Mouse (Mus musculus) embryonic facial prominence, embryonic 14.5 days (tissue): ENCODE measurements around the gene Sdhaf2. TPM values are rescaled to one million over a fixed set of nuclear protein-coding genes. Genes with fewer than 3 reads are reported as not detected.

Experiments
- ATAC-seq: fragments of 200-750 bp; cut with Nextera tagmentation; 2 replicates; pipeline ENCODE4 v1.8.0; 2017; ENCODE audit warnings: low read depth, moderate number of reproducible peaks, moderate TSS enrichment
- DNase-seq: peaks from one replicate; pipeline ENCODE4 v3.0.0-alpha.2; 2015; ENCODE audit warnings: low spot score
- H3K27ac ChIP-seq: fragments of 300-500 bp; sonication (generic); replicated peaks from 2 replicates; pipeline ENCODE4 v1.5.1; 2014; ENCODE audit warnings: low read depth, mild to moderate bottlenecking, low read length, moderate library complexity
- H3K27me3 ChIP-seq: fragments of 300-500 bp; sonication (generic); replicated peaks from 2 replicates; pipeline ENCODE4 v1.6.1; 2014; ENCODE audit warnings: low read length; ENCODE audit not compliant: control insufficient read depth, insufficient read depth
- H3K36me3 ChIP-seq: fragments of 300-500 bp; sonication (generic); 2 replicates; pipeline ENCODE4 v1.6.1; 2014; ENCODE audit warnings: low read length, mixed read lengths; ENCODE audit not compliant: control insufficient read depth, insufficient read depth
- H3K4me1 ChIP-seq: fragments of 300-500 bp; sonication (generic); 2 replicates; pipeline ENCODE4 v1.6.1; 2014; ENCODE audit warnings: antibody characterized with exemption, low read length; ENCODE audit not compliant: control insufficient read depth, insufficient read depth
- H3K4me2 ChIP-seq: fragments of 300-500 bp; sonication (generic); 2 replicates; pipeline ENCODE4 v1.6.1; 2014; ENCODE audit warnings: low read depth, mild to moderate bottlenecking, low read length, moderate library complexity, mixed read lengths
- H3K4me3 ChIP-seq: fragments of 300-500 bp; sonication (generic); 2 replicates; pipeline ENCODE4 v1.5.1; 2014; ENCODE audit warnings: low read depth, mild to moderate bottlenecking, low read length
- H3K9ac ChIP-seq: fragments of 300-500 bp; sonication (generic); 2 replicates; pipeline ENCODE4 v1.6.1; 2014; ENCODE audit warnings: low read depth, mild to moderate bottlenecking, low read length, moderate library complexity, mixed read lengths
- H3K9me3 ChIP-seq: fragments of 300-500 bp; sonication (generic); 2 replicates; pipeline ENCODE4 v1.6.1; 2016; ENCODE audit warnings: low read length; ENCODE audit not compliant: control insufficient read depth
- WGBS: fragments of 180-500 bp; shearing (Covaris S2); extraction: QIAGEN DNeasy Blood & Tissue Kit; methylation state at CpG from one replicate; pipeline ENCODE4 v1.1.7; 2014; 5-methylcytosine and 5-hydroxymethylcytosine counted together
- polyA plus RNA-seq: library from polyadenylated mRNA; unstranded; fragments of >200 nt; fragmentation: Nextera tagmentation; extraction: Ambion mirVana; gene quantifications from 2 replicates; pipeline ENCODE4 v1.2.1, GENCODE M21; 2014

Gene Sdhaf2
- polyA plus RNA-seq, 1 experiment from 2014 or later: 62.1 TPM

- H3K4me3 ChIP-seq: no peak overlapping the region
- peaks cover 21% of the 10 kb centered on the region for H3K36me3 ChIP-seq
- H3K9me3 ChIP-seq: no peaks in the 10 kb centered on the region
- DNase-seq (peak; percentile 52), ATAC-seq (no peak)
- H3K4me2 ChIP-seq: no peak overlapping the region
- H3K9ac ChIP-seq: no peak overlapping the region
- no peak overlapping the region for H3K27ac ChIP-seq
- 53% methylated on average over 1 of the region's 1 CpGs for WGBS
- H3K27me3 ChIP-seq: no peaks in the 10 kb centered on the region
- peaks cover 4% of the 10 kb centered on the region; the same call in 1 of the 2 replicates for H3K4me1 ChIP-seq
Measured at GRCm38 (mm10) chr19:10520355-10520754, 5.6 kb downstream of the Sdhaf2 start.

- Histone ChIP-seq H3K9me3 (no peaks in the 10 kb centered on the region), H3K4me3 (no peak overlapping the region), H3K27me3 (no peaks in the 10 kb centered on the region), H3K4me1 (no peaks in the 10 kb centered on the region), H3K4me2 (no peak overlapping the region), H3K27ac (no peak overlapping the region), H3K36me3 (peaks cover 49% of the 10 kb centered on the region), H3K9ac (no peak overlapping the region)
- DNase-seq: no peak
- no peak for ATAC-seq
- WGBS: 80% methylated on average over 6 of the region's 6 CpGs
Measured at GRCm38 (mm10) chr19:10510759-10511330, 15.1 kb downstream of the Sdhaf2 start.

GRCm38 (mm10) chr19:10502571-10502970 lies 23.4 kb downstream of the Sdhaf2 start:
- Histone ChIP-seq H3K4me1 (0 out of 2 replicates have a peak, but pooled peaks cover 3% of the 10 kb centered on the region), H3K36me3 (peaks cover 74% of the 10 kb centered on the region), H3K4me3 (no peak overlapping the region), H3K9ac (no peak overlapping the region), H3K9me3 (no peaks in the 10 kb centered on the region), H3K27ac (no peak overlapping the region), H3K4me2 (no peak overlapping the region), H3K27me3 (no peaks in the 10 kb centered on the region)
- DNase-seq (peak; percentile 41), ATAC-seq (peak; percentile 79)
- 7% methylated on average over 4 of the region's 4 CpGs for WGBS

- Histone ChIP-seq H3K9me3 (no peaks in the 10 kb centered on the region), H3K4me2 (no peak overlapping the region), H3K36me3 (peaks cover 59% of the 10 kb centered on the region), H3K4me3 (no peak overlapping the region), H3K4me1 (0 out of 2 replicates have a peak, but pooled peaks cover 3% of the 10 kb centered on the region), H3K27me3 (no peaks in the 10 kb centered on the region), H3K27ac (no peak overlapping the region), H3K9ac (no peak overlapping the region)
- ATAC-seq (no peak), DNase-seq (no peak)
- 94% methylated on average over 8 of the region's 8 CpGs for WGBS
Measured at GRCm38 (mm10) chr19:10500581-10500980, 25.4 kb downstream of the Sdhaf2 start.

GRCm38 (mm10) chr19:10497512-10498160 lies 28.3 kb downstream of the Sdhaf2 start:
- Histone ChIP-seq H3K4me2 (no peak overlapping the region), H3K9ac (no peak overlapping the region), H3K36me3 (peaks cover 38% of the 10 kb centered on the region), H3K4me1 (0 out of 2 replicates have a peak, but pooled peaks cover 3% of the 10 kb centered on the region), H3K9me3 (no peaks in the 10 kb centered on the region), H3K4me3 (no peak overlapping the region), H3K27ac (no peak overlapping the region), H3K27me3 (no peaks in the 10 kb centered on the region)
- ATAC-seq (no peak), DNase-seq (no peak)
- WGBS: 59% methylated on average over 8 of the region's 8 CpGs

- Histone ChIP-seq H3K4me3 (no peak overlapping the region), H3K36me3 (peaks cover 32% of the 10 kb centered on the region), H3K4me2 (no peak overlapping the region), H3K27me3 (no peaks in the 10 kb centered on the region; the same call in 1 of the 2 replicates), H3K9ac (no peak overlapping the region), H3K27ac (no peak overlapping the region), H3K9me3 (no peaks in the 10 kb centered on the region), H3K4me1 (0 out of 2 replicates have a peak, but pooled peaks cover 3% of the 10 kb centered on the region)
- ATAC-seq (no peak), DNase-seq (no peak)
- WGBS: 52% methylated on average over 2 of the region's 2 CpGs
Measured at GRCm38 (mm10) chr19:10496976-10497375, 29.0 kb downstream of the Sdhaf2 start.

- Histone ChIP-seq H3K27ac (no peak overlapping the region), H3K4me3 (no peak overlapping the region)
Measured at GRCm38 (mm10) chr19:10495670-10496069, 30.3 kb downstream of the Sdhaf2 start.

GRCm38 (mm10) chr19:10486264-10486738 lies 39.6 kb downstream of the Sdhaf2 start:
- Histone ChIP-seq H3K4me1 (peaks cover 4% of the 10 kb centered on the region; the same call in 1 of the 2 replicates), H3K4me2 (no peak overlapping the region), H3K4me3 (no peak overlapping the region), H3K27ac (no peak overlapping the region), H3K27me3 (no peaks in the 10 kb centered on the region), H3K9ac (no peak overlapping the region), H3K9me3 (no peaks in the 10 kb centered on the region), H3K36me3 (no peaks in the 10 kb centered on the region)
- WGBS: 19% methylated on average over 9 of the region's 9 CpGs
- ATAC-seq (peak; percentile 77), DNase-seq (peak; percentile 85)

More at GRCm38 (mm10) chr19:10495670-10496069, 30.3 kb downstream of the Sdhaf2 start:
- peaks cover 19% of the 10 kb centered on the region for H3K36me3 ChIP-seq
- H3K4me1 ChIP-seq: 0 out of 2 replicates have a peak, but pooled peaks cover 3% of the 10 kb centered on the region
- no peak overlapping the region for H3K4me2 ChIP-seq
- WGBS: 75% methylated on average over 1 of the region's 1 CpGs
- ATAC-seq (no peak), DNase-seq (no peak)
- no peaks in the 10 kb centered on the region for H3K9me3 ChIP-seq
- H3K9ac ChIP-seq: no peak overlapping the region
- no peaks in the 10 kb centered on the region; the same call in 1 of the 2 replicates for H3K27me3 ChIP-seq
